10 mouse cellular contexts compared by ENCODE assay signal in genomic region chr14:69464465-69464864, GRCm38 (mm10). TPM values are rescaled to one million over a fixed set of nuclear protein-coding genes. Genes with fewer than 3 reads are reported as not detected.
"Had no signal": no experiment of that assay in that cellular context is flagged by ENCODE, and none has a peak within 500 bp of the region (broad histone marks: within the 10 kb centered on the region; RNA-seq: fewer than 3 reads in every experiment).

No protein-coding gene starts in this region.

RNA-seq across cellular contexts. Expression of gene Gm16867, which starts 38.7 kb away (rescaled TPM):
- polyA plus RNA-seq: neural tube, embryonic 13.5 days; neural tube, embryonic 14.5 days; neural tube, embryonic 15.5 days; stomach, embryonic 14.5 days; stomach, embryonic 15.5 days; stomach, embryonic 16.5 days; stomach, postnatal 0 days; thymus, postnatal 0 days; urinary bladder, adult 2 months had no signal

RNA-seq across cellular contexts. Expression of gene Gm27179, which starts 47.9 kb away (rescaled TPM):
- total RNA-seq: neutrophil, adult 5-6 weeks had no signal
- polyA plus RNA-seq: neural tube, embryonic 13.5 days; neural tube, embryonic 14.5 days; neural tube, embryonic 15.5 days; stomach, embryonic 14.5 days; stomach, embryonic 15.5 days; stomach, postnatal 0 days; thymus, postnatal 0 days; urinary bladder, adult 2 months had no signal
